Mouse (Mus musculus) kidney, adult 9 months (tissue): ENCODE results near the gene Hba-x.

ENCODE experiments used
- DNase-seq: peaks from one replicate; pipeline ENCODE4 v3.0.0; 2022

Hba-x gene

DNA sequence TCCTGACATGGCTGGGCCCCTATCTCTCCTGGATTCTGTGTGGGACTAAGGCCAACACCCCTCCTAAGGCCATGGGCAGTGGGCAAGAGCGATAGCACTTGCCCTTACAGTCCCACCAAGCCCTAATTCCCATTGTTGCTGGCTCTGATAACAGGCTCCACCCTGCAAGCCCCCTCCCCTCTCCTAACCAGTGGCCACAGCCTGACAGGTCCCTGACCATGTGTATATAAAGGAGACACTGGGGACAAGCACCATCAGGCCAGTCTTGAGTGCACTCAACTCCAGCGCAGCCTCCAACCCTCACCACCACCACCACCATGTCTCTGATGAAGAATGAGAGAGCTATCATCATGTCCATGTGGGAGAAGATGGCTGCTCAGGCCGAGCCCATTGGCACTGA, at the start of gene Hba-x:
Hba-x (plus strand) TSS at position 54 of the 400 bp plus-strand sequence.
- no peak for DNase-seq

DNA sequence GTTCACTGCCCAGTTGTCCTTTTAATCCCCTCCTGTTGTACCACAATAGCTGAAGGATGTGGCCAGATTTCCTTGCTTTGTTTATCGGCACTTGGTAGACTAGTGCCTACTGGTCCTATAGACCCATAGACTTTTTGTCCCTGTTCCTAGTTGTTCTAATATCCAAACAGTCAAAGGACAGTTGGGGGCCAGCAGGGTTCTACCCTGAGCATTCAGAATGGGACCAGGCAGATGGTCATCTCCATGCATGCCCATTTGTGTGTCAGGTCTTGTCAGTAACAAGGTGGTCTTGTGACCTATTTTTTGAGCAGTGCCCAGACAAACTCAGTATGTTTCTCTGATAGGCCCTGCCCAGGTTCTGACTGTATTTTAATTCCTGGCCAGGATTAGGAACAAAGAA, 49.2 kb upstream of the Hba-x start:
- no peak for DNase-seq

DNA sequence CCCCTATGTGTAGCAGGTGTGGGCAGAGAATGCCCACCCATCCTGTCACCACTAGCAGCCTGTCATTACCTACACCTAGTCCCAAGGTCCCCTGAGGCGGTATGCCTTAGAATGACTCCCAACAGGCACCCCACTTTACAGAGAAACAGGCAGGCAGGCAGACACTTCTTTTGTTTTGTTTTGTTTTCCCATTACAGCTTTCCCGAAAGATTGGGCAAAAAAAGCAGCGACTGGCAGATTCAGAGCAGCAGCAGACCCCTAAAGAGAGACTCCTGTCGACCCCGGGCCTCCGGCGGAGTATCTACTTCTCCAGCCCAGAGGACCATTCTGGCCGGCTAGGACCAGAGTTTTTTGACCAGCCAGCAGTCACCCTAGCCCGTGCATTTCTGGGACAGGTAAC, 48.6 kb upstream of the Hba-x start:
- no peak for DNase-seq

DNA sequence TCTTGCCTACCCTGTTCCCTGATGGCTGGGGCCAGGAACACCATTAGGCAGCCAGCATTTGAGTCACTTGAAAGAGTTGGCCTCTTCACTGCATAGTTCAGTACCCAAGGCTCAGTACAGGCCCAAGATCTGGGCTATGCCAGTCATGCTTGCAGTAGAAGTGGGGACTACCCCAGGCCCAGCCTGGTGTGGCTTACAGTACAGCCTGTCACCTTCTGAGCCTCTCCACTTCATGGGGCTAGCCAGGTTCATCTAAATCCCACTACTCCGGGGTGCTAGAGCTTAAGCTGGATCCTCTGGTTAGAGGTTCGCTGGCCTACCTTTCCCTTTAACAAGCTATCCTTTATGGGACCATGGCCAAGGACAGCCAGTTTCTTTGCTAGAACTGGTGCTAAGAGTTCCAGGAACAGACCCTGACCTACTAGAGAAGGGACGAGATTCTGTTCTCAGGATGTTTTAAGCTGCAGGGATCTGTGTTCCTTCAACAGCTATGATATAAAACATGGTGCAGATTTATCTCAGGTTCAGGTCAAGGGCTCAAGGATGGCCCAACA, 47.8 kb upstream of the Hba-x start:
- DNase-seq, result no peak

DNA sequence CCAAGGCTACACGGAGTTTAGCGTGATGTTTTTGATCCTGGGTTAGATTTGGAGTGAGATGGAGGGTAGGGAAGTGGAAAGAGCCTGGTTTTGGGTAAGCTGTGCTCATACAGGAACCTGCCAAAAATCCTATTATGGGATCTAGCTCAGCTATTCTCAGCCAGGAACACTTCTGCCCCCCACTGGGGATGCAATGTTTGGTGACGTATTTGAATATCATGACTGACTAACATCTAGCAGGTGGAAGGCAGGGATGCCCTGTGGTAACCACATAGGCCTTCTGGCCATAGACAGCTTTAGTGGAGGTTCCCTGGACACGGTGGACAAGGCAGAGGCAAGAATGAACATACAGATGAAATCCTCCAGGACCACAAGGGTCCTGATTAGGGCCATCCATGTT, 46.0 kb upstream of the Hba-x start:
- no peak for DNase-seq

DNA sequence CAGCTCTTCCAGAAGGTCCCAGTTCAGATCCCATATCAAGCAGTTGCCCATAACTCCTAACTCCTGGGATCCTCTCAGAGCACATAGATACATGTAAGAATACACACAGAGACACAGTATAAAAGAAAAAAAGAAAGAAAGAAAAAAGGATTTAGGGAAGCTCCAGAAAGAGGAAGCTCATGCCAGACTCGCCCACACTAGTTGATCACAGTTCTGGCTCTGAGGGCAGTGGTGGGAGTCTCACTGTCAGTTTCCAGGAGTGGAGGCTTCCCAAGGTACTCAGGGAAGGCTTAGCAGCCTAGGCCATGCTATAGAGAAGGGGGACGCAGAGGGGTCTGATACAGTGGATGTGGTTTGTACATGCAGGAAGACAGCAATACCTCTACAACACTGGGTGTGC, 45.1 kb upstream of the Hba-x start:
- no peak for DNase-seq

DNA sequence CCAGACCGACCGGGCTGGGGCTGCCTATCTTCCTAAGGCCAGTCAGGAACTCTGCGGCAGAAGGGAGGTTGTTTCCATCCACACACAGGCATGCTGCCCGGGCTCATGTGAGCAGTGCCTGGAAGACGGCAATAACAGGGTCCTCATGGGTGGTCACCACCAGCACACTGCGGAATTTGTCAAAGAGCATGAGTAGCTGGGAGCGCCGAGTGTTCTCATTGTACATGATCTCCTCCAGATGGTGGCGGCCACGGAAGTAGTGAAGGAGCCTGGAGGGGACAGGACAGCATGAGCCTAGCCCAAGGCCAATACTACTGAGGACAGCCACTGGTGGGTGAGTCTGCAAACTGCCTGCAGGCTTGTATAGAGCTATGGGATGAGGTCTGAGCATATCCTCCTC, 43.4 kb upstream of the Hba-x start:
- DNase-seq, result no peak

DNA sequence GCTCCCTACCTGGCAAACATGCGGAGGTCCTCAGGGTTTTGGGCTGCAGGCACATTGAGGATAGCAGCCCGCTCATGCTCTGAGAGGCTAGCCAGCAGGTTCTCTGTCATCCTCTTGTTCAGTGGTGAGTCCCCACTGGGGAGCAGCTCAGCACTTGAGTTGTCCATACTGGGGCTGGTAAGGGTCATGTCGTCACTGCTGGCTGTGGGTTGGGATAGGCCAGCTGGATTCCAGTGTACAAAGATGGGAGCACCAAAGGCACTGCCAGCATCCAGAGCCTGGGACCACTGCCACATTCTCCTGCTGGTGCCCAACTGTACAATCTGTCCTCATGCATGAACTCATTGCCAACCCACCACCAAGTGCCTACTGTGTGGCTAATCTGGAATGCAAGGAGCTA, 42.3 kb upstream of the Hba-x start:
- DNase-seq, result no peak

DNA sequence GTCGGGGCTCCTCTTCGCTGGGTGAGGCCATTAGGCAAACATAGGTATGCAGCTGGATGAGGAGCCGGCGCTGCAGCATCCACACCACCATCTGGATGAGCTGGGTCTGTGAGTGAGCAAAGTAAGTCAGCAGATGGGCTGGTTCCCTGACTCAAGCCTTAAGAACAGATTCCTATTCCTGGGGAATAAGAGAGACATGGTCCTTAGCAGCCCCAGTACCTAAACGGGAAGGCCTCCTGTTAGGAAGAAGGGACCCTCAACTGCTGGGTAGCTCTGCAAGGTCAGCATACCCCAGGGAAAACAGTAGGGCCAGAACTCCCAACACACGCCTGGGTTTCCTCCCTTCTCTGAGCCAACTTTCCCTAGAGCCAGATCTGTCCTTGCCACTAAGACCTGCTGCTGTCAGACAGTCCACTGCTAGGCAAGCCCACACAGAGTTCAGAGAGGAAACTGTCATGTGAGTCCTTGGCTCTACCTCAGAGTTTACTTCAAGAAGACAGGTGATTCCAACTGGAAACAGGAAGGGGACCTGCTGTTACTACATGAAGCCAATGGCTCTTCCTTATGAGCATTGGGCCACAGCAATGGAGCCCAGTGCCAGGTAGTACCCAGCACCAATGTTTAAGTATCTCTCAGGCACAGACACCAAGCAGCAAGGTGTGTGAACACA, 41.2 kb upstream of the Hba-x start:
- DNase-seq, result peak; percentile 57

DNA sequence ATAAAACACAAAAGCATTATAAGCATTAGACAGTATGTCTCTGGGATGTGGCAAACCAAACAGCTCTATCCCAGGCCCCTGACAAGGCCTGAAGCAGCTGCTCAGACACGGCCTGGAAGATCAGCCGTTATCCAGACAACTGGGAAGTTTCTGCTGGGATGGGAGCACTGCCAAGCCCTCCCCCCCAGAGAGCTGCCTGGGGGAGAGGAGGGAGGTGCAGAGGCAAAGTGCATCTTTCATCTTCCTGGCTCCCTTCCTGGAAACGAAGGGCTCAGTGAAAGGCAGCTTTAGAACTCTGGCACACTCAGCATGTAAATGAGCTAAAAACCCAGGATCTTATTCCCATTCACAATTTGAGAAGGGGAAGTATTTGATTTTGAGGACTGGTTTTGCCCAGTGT, 40.6 kb upstream of the Hba-x start:
- peak; percentile 91 for DNase-seq

DNA sequence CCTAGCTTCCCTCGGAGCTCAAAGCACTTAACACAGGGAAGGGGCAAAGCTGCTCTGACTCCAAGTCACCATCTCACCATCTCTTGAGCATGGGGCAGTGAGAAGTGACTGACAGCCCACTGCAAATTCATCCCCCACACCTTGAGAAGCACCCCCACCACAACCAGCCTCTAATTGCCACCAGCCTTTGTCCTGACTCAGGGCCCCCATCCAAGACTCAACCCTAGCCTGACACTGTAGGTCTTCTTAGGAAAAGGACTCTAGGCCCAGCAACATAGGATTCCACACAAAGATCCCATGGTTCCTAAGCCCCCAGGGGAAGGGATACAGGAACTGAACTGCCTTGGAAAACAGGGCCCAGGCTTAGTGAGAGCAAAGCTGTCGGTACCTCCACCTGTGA, 40.1 kb upstream of the Hba-x start:
- DNase-seq, result no peak

DNA sequence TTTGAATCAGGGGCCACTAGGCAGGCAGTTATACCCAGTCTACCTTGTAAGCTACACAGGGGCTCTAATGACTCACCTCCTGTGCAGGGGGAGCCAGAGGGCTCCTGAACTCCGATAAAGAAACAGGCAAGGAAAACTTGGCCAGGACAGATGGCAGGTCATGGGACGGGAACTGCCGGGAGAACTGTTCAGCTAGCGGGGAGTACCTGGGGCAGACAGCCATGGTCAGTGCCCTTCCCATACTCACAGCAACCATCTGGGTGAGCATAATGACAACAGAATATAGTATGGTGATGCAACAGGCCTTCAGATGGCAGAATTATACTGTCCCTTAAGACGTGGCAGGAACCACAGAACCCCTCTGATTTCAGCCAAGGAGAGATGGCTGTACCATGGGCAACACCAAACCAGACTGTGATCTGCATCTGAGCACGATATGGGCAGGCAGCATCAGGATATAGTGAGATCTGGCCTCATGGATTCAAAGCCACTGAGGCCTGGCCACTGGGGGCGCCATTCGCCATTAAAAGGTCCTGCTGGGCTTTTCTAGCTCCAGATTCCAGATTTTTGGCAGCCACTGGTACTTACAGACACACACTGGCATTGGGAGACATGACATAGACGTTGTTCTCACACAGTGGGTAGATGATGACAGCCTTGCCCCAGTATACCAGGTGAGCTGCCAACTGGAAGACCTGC, 39.3 kb upstream of the Hba-x start:
- peak; percentile 66 for DNase-seq

DNA sequence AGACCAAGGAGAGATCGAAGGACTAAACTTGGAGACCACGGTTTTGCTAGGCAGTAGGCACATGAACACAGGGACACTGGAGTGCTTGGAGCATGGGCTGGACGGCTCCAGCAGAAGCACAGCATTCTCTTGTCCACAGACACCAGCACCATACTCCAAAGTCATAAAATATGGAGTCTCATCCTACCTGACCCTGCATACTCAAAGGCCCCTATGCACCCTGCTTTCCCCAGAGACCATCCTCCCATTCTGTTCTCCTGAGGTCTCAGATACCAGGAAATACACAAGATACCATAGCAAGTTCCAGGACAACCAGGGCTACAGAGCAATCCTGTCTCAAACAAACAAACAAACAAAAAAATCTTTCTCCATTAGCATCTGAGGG, 38.8 kb upstream of the Hba-x start:
- no peak for DNase-seq

DNA sequence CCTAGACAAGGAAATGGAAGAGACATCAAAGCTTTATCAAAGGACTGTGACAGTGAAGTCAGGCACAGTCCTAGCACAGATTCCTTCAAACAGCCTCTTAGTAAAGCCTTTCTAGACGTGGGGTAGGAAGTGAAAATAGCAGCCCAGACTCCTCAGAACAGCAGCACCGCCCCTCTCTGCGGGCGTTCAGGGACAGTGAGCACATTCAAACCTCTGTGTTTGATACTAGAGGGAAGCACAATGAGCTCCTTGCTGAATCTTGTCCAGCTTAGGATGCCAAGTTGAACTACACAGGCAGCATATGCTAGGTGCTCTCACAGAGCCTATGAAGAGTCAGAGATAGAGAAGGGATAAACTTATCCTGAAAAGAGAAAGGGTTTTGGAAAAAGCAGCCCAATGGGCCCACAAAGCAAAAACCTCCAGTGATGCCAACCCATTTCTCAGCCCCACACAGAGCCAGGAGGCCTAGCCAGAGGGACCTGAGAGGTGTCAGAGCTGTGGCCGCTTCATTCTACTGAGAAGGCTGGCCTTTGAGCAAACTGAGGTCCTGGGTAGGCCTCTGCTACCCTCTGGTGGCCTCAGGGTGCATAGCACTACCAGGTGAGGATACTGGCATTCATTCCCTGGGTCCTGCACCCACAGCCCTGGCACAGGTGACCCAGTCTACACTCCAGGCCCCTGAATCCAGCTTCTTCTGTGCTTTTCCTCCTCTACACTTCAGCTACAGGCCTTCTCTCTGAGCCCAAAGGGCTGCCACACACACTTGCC, 37.9 kb upstream of the Hba-x start:
- DNase-seq, result peak; percentile 86

DNA sequence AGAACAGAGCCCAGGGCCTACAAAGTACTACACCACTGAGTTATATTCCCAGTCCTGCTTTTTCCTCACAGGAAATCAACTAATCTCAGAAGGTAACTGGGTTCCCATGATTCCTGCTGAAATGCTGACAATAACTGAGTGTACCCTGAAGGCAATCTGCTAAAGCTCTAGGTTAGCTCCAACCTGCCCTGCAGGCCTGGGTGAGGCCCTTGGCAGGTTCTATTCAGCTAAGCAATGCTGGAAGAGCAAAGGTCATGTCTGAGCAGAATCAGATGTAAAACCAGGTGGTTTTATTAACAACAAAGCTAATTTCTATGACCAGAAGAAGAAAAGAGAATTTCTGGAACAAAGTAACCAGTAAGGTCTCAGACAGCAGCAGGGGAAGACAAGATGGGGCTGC, 34.8 kb upstream of the Hba-x start:
- peak; percentile 56 for DNase-seq

DNA sequence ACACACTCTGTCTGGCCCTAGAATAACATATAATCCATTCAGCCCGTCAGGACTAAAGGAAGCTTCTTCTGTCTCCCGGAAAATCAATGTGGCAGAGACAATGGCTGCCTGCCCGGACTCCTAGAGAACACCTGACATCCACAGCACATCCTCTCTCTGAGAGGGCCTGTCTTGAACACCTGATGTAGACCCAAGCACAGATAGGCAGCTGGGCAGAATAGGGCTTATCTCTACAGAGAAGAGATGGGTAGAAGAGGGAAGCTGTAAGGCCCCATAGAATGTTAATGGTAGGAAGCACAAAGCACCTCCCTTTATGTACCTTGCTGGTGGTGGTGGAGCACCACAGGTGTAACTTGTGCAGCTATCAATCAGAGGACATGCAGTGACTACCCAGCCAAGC, 34.0 kb upstream of the Hba-x start:
- no peak for DNase-seq

DNA sequence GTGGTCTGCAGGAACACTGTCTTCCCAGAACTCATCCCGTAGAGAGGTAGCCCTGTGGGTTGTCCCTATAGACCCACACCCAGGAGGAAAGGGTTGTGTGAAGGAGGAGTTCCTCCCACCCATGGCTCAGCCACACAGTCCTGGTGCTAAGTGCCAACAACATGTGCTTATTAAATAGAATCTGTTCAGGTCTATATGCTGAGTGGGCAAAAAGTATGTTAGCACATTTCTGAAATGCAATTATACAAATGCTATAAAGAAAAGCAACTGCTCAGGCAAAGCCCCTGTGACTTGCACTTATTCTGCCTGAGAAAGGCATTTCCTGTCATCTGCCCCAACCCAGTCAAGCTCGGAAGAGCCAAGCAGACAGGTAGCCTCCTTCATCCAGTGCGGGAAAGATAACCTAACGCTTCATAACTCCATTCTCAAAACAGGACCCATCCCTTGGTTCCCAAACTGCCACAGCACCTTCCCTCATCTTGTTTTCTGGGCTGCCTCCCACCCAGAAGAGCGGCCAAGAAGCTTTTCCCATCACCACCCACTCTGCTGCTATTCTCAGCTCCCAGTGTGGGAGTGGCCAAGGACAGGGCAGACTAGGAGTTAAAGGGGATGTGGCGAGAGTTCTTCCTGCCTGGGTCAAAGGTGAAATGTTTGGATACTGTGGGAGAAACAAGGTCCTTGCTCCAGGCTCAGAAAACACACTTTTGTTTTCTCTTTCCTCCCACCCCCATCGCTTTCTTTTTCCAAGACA, 32.8 kb upstream of the Hba-x start:
- DNase-seq, result peak; percentile 39

DNA sequence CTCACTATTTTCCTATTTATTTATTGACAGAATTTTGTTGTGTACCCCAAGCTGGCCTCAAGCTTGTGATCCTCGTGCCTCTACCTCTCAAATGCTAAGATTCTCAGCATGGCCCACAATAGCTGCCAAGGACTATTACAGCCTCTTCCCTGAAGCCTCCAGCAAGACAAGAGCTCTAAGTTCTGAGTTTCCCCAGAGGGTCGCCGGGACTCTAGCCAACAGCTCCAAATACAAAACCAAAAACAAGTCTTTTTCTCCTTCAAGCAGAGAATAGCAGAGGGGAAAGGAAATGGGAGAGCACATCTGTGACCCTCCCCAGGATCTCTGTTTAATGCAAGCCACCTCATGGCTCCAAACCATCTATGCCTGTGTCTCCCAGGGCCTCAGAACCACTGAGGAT, 32.1 kb upstream of the Hba-x start:
- DNase-seq, result no peak

DNA sequence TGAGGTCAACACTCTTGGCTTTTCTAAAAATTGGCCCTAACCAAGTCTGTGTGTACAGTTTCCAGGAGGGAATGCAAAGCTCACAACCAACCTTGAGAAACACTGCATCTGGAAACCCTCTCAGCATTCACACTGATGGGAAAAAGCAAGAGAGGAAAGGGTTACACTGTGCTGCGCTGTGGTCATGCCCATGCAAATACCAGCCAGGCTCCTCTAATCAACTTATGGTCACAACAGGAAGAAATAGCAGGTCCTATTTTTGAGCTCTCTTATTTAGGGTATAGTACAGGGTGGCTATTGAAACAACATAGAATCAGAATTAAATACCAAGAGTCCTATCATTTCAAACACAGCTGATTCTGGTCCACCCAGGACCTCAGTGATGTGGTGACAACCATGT, 31.6 kb upstream of the Hba-x start:
- no peak for DNase-seq

DNA sequence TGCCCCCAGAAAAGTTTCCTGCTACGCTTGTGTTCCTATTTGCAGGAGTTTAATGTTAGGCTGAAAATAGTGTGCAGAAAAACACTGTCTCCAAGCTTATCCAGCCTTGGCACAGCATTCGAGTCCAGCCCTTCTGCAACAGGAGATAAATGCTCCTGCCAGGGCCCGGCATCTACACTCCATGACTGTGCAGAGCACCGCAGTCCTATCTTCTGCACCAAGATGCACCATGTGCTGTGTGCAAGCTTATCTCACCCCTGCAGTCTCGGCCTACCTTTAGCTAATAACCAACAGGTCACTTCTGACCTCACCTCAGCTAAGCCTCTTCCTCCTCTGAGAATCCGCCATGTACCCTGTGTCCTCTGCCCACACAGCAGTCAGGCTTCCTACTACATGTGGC, 30.6 kb upstream of the Hba-x start:
- no peak for DNase-seq

DNA sequence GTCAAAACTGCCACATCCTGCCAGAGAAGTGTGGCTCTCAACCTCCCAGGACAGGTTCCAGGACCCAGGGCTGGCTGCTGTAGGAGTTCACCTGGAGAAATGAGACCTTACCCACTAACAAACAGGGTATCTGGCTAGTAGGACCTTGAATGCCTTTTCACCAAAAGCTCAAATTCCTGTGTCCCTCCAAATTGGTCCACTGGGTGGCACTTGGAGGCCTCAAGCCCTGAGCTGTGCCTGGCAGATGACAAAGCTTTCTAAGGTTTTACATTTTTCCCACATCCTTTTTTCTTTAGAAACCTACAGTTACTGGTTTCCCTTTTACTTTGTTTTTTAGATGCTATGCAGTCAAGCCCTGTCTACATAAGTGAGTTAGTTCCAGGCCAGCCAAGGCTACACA, 29.1 kb upstream of the Hba-x start:
- DNase-seq, result no peak

DNA sequence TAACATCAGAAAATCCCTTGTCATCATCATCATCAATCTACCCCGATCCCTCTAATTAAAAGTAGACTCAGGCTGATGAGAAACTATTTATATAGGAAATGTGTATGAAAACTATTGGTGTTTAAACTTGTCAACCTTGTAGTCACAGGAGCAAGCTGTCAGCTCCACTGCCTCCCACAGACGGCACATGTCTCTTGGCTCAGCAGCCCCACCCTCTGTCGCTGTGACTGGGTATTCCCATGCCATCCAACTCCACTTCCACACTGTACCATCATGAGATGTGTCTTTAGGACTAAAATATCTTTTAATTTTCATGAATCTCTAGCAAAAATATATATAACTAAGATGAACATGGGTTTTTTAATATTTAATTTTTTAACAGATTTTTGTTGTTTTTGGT, 27.9 kb upstream of the Hba-x start:
- DNase-seq, result no peak
